Mouse (Mus musculus): ENCODE data around the gene Spn. TPM values are rescaled to one million over a fixed set of nuclear protein-coding genes. Genes with fewer than 3 reads are reported as not detected.

The Spn gene
- polyA plus RNA-seq, 1 experiment from 2014 or later, result not detected

DNA sequence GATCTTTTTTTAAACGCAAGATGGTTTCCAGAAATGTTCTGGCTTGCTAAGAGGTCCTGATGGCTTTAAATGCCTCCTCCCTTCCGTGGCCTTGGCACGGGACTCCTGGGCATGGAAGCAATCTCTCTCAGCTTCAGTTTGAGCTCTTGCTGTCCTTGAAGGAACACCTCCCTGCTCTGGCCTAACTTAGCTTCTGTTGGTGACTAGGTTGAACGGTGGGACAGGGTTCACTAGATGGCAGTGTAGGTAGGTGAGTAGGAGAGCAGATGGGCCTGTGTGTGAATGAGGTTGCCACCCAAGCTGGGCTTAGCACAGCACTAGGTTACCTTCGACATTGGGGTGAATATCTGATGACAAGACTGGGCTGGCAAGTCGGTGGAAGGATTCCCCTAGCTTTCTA is 33.7 kb downstream of the Spn start:
- no peak for DNase-seq (ENCODE audit: low spot score)
- H3K36me3 ChIP-seq (ENCODE audit: control insufficient read depth, insufficient read depth, low read length), result no peaks in the 10 kb centered on the region
- H3K4me2 ChIP-seq (ENCODE audit: low read length), result no peak overlapping the region
- no peak for ATAC-seq
- no peaks in the 10 kb centered on the region for H3K4me1 ChIP-seq (ENCODE audit: control insufficient read depth, insufficient read depth, low read length)
- H3K27ac ChIP-seq (ENCODE audit: low read depth, low read length), result no peak overlapping the region
- no peaks in the 10 kb centered on the region for H3K27me3 ChIP-seq (replicated peaks; ENCODE audit: control insufficient read depth, insufficient read depth, low read length)
- no peak overlapping the region for H3K9ac ChIP-seq (ENCODE audit: low read length)
- H3K4me3 ChIP-seq (ENCODE audit: low read depth, low read length), result no peak overlapping the region
- WGBS, result 66% methylated on average over 6 of the region's 6 CpGs
- no peaks in the 10 kb centered on the region for H3K9me3 ChIP-seq (replicated peaks; ENCODE audit: control insufficient read depth, low read length)

- H3K27ac ChIP-seq (ENCODE audit: low read depth, low read length), result no peak overlapping the region
- 77% methylated on average over 6 of the region's 6 CpGs for WGBS
- ATAC-seq (no peak), DNase-seq (ENCODE audit: low spot score) (no peak)
- no peak overlapping the region for H3K4me3 ChIP-seq (ENCODE audit: low read depth, low read length)
- no peaks in the 10 kb centered on the region for H3K9me3 ChIP-seq (replicated peaks; ENCODE audit: control insufficient read depth, low read length)
- no peaks in the 10 kb centered on the region for H3K4me1 ChIP-seq (ENCODE audit: control insufficient read depth, insufficient read depth, low read length)
- H3K27me3 ChIP-seq (replicated peaks; ENCODE audit: control insufficient read depth, insufficient read depth, low read length), result no peaks in the 10 kb centered on the region
- H3K9ac ChIP-seq (ENCODE audit: low read length), result no peak overlapping the region
- no peaks in the 10 kb centered on the region for H3K36me3 ChIP-seq (ENCODE audit: control insufficient read depth, insufficient read depth, low read length)
- H3K4me2 ChIP-seq (ENCODE audit: low read length), result no peak overlapping the region
Observed at GRCm38 (mm10) chr7:127102148-127102547, 35.5 kb downstream of the Spn start.

DNA sequence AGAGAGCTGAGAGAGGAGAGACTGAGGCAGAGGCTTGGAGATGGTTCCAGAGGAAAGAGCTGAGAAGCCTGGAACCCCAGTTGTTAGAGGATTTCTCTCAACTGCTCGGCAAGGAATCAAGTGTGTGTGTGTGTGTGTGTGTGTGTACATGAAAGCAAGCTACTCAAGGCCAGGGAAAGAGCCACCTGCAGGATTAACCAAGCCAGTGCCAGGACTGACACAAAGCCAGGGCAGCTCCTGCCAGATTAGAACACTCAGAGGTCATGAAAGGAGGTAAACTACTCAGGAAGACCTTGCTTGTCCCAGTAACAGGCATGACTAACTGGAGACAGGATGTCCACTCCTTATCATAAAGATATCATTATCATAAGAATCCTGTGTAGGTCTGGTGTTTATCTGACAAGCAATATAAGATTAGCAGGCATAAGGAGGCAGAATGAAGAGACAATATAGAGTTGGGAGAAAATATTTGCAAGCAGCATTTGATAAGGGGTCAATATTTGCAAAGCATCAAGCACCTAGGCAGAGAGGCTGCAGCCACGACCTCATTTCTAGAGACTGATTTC is 36.1 kb downstream of the Spn start:
- 41% methylated on average over 2 of the region's 2 CpGs for WGBS
- Histone ChIP-seq H3K4me3 (ENCODE audit: low read depth, low read length) (no peak overlapping the region), H3K4me1 (ENCODE audit: control insufficient read depth, insufficient read depth, low read length) (no peaks in the 10 kb centered on the region), H3K4me2 (ENCODE audit: low read length) (no peak overlapping the region), H3K27me3 (replicated peaks; ENCODE audit: control insufficient read depth, insufficient read depth, low read length) (no peaks in the 10 kb centered on the region), H3K36me3 (ENCODE audit: control insufficient read depth, insufficient read depth, low read length) (no peaks in the 10 kb centered on the region), H3K9ac (ENCODE audit: low read length) (no peak overlapping the region), H3K9me3 (replicated peaks; ENCODE audit: control insufficient read depth, low read length) (no peaks in the 10 kb centered on the region), H3K27ac (ENCODE audit: low read depth, low read length) (no peak overlapping the region)
- no peak for ATAC-seq
- no peak for DNase-seq (ENCODE audit: low spot score)

- no peak overlapping the region for H3K4me2 ChIP-seq (ENCODE audit: low read length)
Observed at GRCm38 (mm10) chr7:127099528-127099927, 38.1 kb downstream of the Spn start.

DNA sequence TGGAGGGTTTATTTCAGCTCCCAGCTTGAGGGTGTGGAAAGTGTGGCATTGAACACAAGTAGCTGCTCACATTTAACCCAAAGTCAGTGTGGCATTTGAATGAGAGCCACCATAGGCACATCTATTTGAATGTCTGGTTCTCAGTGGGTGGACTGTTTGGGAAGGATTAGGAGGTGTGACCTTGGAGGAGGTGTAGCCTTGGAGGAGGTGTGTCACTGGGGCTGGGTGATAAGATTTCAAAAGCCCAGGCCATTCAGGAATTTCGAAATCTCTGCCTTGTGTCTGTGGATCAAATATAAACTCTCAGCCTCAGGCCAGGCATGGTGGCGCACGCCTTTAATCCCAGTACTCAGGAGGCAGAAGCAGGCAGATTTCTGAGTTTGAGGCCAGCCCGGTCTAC is 38.7 kb downstream of the Spn start:
- Histone ChIP-seq H3K9ac (ENCODE audit: low read length) (no peak overlapping the region), H3K4me3 (ENCODE audit: low read depth, low read length) (no peak overlapping the region), H3K4me2 (ENCODE audit: low read length) (no peak overlapping the region), H3K27me3 (replicated peaks; ENCODE audit: control insufficient read depth, insufficient read depth, low read length) (no peaks in the 10 kb centered on the region), H3K9me3 (replicated peaks; ENCODE audit: control insufficient read depth, low read length) (no peaks in the 10 kb centered on the region), H3K4me1 (ENCODE audit: control insufficient read depth, insufficient read depth, low read length) (no peaks in the 10 kb centered on the region), H3K36me3 (ENCODE audit: control insufficient read depth, insufficient read depth, low read length) (no peaks in the 10 kb centered on the region), H3K27ac (ENCODE audit: low read depth, low read length) (no peak overlapping the region)
- DNase-seq (ENCODE audit: low spot score), result no peak
- 83% methylated on average over 4 of the region's 4 CpGs for WGBS
- no peak for ATAC-seq

More at GRCm38 (mm10) chr7:127099528-127099927, 38.1 kb downstream of the Spn start:
- Histone ChIP-seq H3K4me1 (ENCODE audit: control insufficient read depth, insufficient read depth, low read length) (no peaks in the 10 kb centered on the region), H3K27me3 (replicated peaks; ENCODE audit: control insufficient read depth, insufficient read depth, low read length) (no peaks in the 10 kb centered on the region), H3K9me3 (replicated peaks; ENCODE audit: control insufficient read depth, low read length) (no peaks in the 10 kb centered on the region), H3K9ac (ENCODE audit: low read length) (no peak overlapping the region), H3K36me3 (ENCODE audit: control insufficient read depth, insufficient read depth, low read length) (no peaks in the 10 kb centered on the region), H3K4me3 (ENCODE audit: low read depth, low read length) (no peak overlapping the region), H3K27ac (ENCODE audit: low read depth, low read length) (no peak overlapping the region)
- ATAC-seq (no peak), DNase-seq (ENCODE audit: low spot score) (no peak)
- WGBS, result 87% methylated on average over 4 of the region's 4 CpGs

- H3K27me3 ChIP-seq (replicated peaks; ENCODE audit: control insufficient read depth, insufficient read depth, low read length), result no peaks in the 10 kb centered on the region
- no peaks in the 10 kb centered on the region for H3K4me1 ChIP-seq (ENCODE audit: control insufficient read depth, insufficient read depth, low read length)
- DNase-seq (ENCODE audit: low spot score) (no peak), ATAC-seq (no peak)
- WGBS, result 84% methylated on average over 5 of the region's 5 CpGs
- no peak overlapping the region for H3K4me3 ChIP-seq (ENCODE audit: low read depth, low read length)
- no peak overlapping the region for H3K27ac ChIP-seq (ENCODE audit: low read depth, low read length)
- H3K9me3 ChIP-seq (replicated peaks; ENCODE audit: control insufficient read depth, low read length), result no peaks in the 10 kb centered on the region
- no peak overlapping the region for H3K4me2 ChIP-seq (ENCODE audit: low read length)
- no peak overlapping the region for H3K9ac ChIP-seq (ENCODE audit: low read length)
- no peaks in the 10 kb centered on the region for H3K36me3 ChIP-seq (ENCODE audit: control insufficient read depth, insufficient read depth, low read length)
Observed at GRCm38 (mm10) chr7:127098521-127098920, 39.1 kb downstream of the Spn start.

- ATAC-seq (no peak), DNase-seq (ENCODE audit: low spot score) (no peak)
- Histone ChIP-seq H3K27ac (ENCODE audit: low read depth, low read length) (no peak overlapping the region), H3K4me1 (ENCODE audit: control insufficient read depth, insufficient read depth, low read length) (no peaks in the 10 kb centered on the region), H3K36me3 (ENCODE audit: control insufficient read depth, insufficient read depth, low read length) (no peaks in the 10 kb centered on the region), H3K4me2 (ENCODE audit: low read length) (no peak overlapping the region), H3K4me3 (ENCODE audit: low read depth, low read length) (no peak overlapping the region), H3K9me3 (replicated peaks; ENCODE audit: control insufficient read depth, low read length) (no peaks in the 10 kb centered on the region), H3K9ac (ENCODE audit: low read length) (no peak overlapping the region), H3K27me3 (replicated peaks; ENCODE audit: control insufficient read depth, insufficient read depth, low read length) (no peaks in the 10 kb centered on the region)
- WGBS, result 70% methylated on average over 7 of the region's 7 CpGs
Observed at GRCm38 (mm10) chr7:127096456-127096855, 41.2 kb downstream of the Spn start.

GRCm38 (mm10) chr7:127093914-127094313 is 43.7 kb downstream of the Spn start:
- ATAC-seq (no peak), DNase-seq (ENCODE audit: low spot score) (no peak)
- WGBS, result 78% methylated on average over 3 of the region's 3 CpGs
- H3K9me3 ChIP-seq (replicated peaks; ENCODE audit: control insufficient read depth, low read length), result no peaks in the 10 kb centered on the region
- H3K27ac ChIP-seq (ENCODE audit: low read depth, low read length), result no peak overlapping the region
- no peak overlapping the region for H3K9ac ChIP-seq (ENCODE audit: low read length)
- H3K4me1 ChIP-seq (ENCODE audit: control insufficient read depth, insufficient read depth, low read length), result no peaks in the 10 kb centered on the region
- H3K27me3 ChIP-seq (replicated peaks; ENCODE audit: control insufficient read depth, insufficient read depth, low read length), result no peaks in the 10 kb centered on the region
- no peak overlapping the region for H3K4me3 ChIP-seq (ENCODE audit: low read depth, low read length)
- no peaks in the 10 kb centered on the region for H3K36me3 ChIP-seq (ENCODE audit: control insufficient read depth, insufficient read depth, low read length)
- no peak overlapping the region for H3K4me2 ChIP-seq (ENCODE audit: low read length)

- no peak within 1 kb of the TSS for H3K4me3 ChIP-seq (ENCODE audit: low read depth, low read length)
- H3K4me1 ChIP-seq (ENCODE audit: control insufficient read depth, insufficient read depth, low read length), result no peaks in the 10 kb centered on the region
- H3K9me3 ChIP-seq (replicated peaks; ENCODE audit: control insufficient read depth, low read length), result no peaks in the 10 kb centered on the region
- H3K27me3 ChIP-seq (replicated peaks; ENCODE audit: control insufficient read depth, insufficient read depth, low read length), result no peaks in the 10 kb centered on the region
- no peak for DNase-seq (ENCODE audit: low spot score)
- H3K27ac ChIP-seq (ENCODE audit: low read depth, low read length), result no peak within 1 kb of the TSS
- no peak for ATAC-seq
- no peak within 1 kb of the TSS for H3K9ac ChIP-seq (ENCODE audit: low read length)
- H3K4me2 ChIP-seq (ENCODE audit: low read length), result no peak within 1 kb of the TSS
- no peaks in the 10 kb centered on the region for H3K36me3 ChIP-seq (ENCODE audit: control insufficient read depth, insufficient read depth, low read length)
- 76% methylated on average over 16 of the region's 16 CpGs for WGBS
Observed at GRCm38 (mm10) chr7:127091114-127091896, 46.3 kb downstream of the Spn start, which contains the start of gene AI467606. Gene AI467606 (plus strand): TSS chr7:127091359.
